Mouse (Mus musculus) forebrain, embryonic 16.5 days (tissue): Measurements from ENCODE around the gene Samd10. TPM values are rescaled to one million over a fixed set of nuclear protein-coding genes. Genes with fewer than 3 reads are reported as not detected.

Source experiments
- ATAC-seq: fragments of 200-750 bp; cut with Nextera tagmentation; 2 replicates; pipeline ENCODE4 v1.8.0; 2017; ENCODE audit warnings: mild to moderate bottlenecking, moderate library complexity
- H3K27ac ChIP-seq: fragments of 300-500 bp; sonication (generic); 2 replicates; pipeline ENCODE4 v1.5.1; 2014; ENCODE audit warnings: low read length, control low read depth
- H3K27me3 ChIP-seq: fragments of 300-500 bp; sonication (generic); replicated peaks from 2 replicates; pipeline ENCODE4 v1.6.1; 2014; ENCODE audit warnings: low read length; ENCODE audit not compliant: control insufficient read depth, insufficient read depth
- H3K36me3 ChIP-seq: fragments of 300-500 bp; sonication (generic); 2 replicates; pipeline ENCODE4 v1.6.1; 2014; ENCODE audit not compliant: control insufficient read depth, insufficient read depth
- H3K4me1 ChIP-seq: fragments of 300-500 bp; sonication (generic); replicated peaks from 2 replicates; pipeline ENCODE4 v1.6.1; 2014; ENCODE audit warnings: low read length; ENCODE audit not compliant: control insufficient read depth, insufficient read depth
- H3K4me2 ChIP-seq: fragments of 300-500 bp; sonication (generic); 2 replicates; pipeline ENCODE4 v1.6.1; 2014; ENCODE audit warnings: mild to moderate bottlenecking, low read length, control low read depth
- H3K4me3 ChIP-seq: fragments of 300-500 bp; sonication (generic); replicated peaks from 2 replicates; pipeline ENCODE4 v1.5.1; 2014; ENCODE audit warnings: mild to moderate bottlenecking, low read length, control low read depth
- H3K9ac ChIP-seq: fragments of 300-500 bp; sonication (generic); replicated peaks from 2 replicates; pipeline ENCODE4 v1.6.1; 2014; ENCODE audit warnings: low read depth, low read length, control low read depth
- H3K9me3 ChIP-seq: fragments of 300-500 bp; sonication (generic); 2 replicates; pipeline ENCODE4 v1.6.1; 2016; ENCODE audit warnings: low read length; ENCODE audit not compliant: control insufficient read depth
- WGBS: fragments of 180-500 bp; shearing (Covaris S2); extraction: QIAGEN DNeasy Blood & Tissue Kit; methylation state at CpG from one replicate; pipeline ENCODE4 v1.1.7; 2014; 5-methylcytosine and 5-hydroxymethylcytosine counted together
- polyA plus RNA-seq: library from polyadenylated mRNA; unstranded; fragments of >200 nt; fragmentation: Nextera tagmentation; extraction: Ambion mirVana; gene quantifications from 2 replicates; pipeline ENCODE4 v1.2.1, GENCODE M21; 2015

Gene Samd10
- polyA plus RNA-seq, 1 experiment from 2014 or later, result 128 TPM

- ATAC-seq, result no peak
- Histone ChIP-seq H3K9ac (no peak overlapping the region), H3K36me3 (no peaks in the 10 kb centered on the region), H3K9me3 (no peaks in the 10 kb centered on the region), H3K27ac (no peak overlapping the region), H3K4me3 (no peak overlapping the region), H3K4me1 (peaks cover 33% of the 10 kb centered on the region), H3K4me2 (peak overlapping the region; percentile 66), H3K27me3 (no peaks in the 10 kb centered on the region)
- 76% methylated on average over 4 of the region's 4 CpGs for WGBS
These were observed 3.4 kb upstream of the Samd10 start for GRCm38 (mm10) chr2:181602367-181602766.

GRCm38 (mm10) chr2:181601751-181602145 lies 2.7 kb upstream of the Samd10 start:
- H3K4me3 ChIP-seq, result peak overlapping the region; percentile 97
- no peaks in the 10 kb centered on the region for H3K27me3 ChIP-seq
- no peak overlapping the region for H3K27ac ChIP-seq
- H3K4me2 ChIP-seq, result peak overlapping the region; percentile 66
- no peak for ATAC-seq
- H3K9ac ChIP-seq, result peak overlapping the region; percentile 92
- 28% methylated on average over 10 of the region's 10 CpGs for WGBS
- H3K4me1 ChIP-seq, result peaks cover 33% of the 10 kb centered on the region
- no peaks in the 10 kb centered on the region for H3K36me3 ChIP-seq
- no peaks in the 10 kb centered on the region for H3K9me3 ChIP-seq

GRCm38 (mm10) chr2:181600828-181601750 lies 2.1 kb upstream of the Samd10 start:
- peak overlapping the region; percentile 97 for H3K4me3 ChIP-seq
- peak overlapping the region; percentile 92 for H3K9ac ChIP-seq
- H3K36me3 ChIP-seq, result no peaks in the 10 kb centered on the region
- H3K4me1 ChIP-seq, result peaks cover 33% of the 10 kb centered on the region
- no peaks in the 10 kb centered on the region for H3K9me3 ChIP-seq
- H3K27me3 ChIP-seq, result no peaks in the 10 kb centered on the region
- peak overlapping the region; percentile 82 for H3K27ac ChIP-seq
- H3K4me2 ChIP-seq, result peak overlapping the region; percentile 66
- WGBS, result 1% methylated on average over 57 of the region's 57 CpGs
- ATAC-seq, result peak; percentile 95

- peaks cover 33% of the 10 kb centered on the region for H3K4me1 ChIP-seq
- H3K9ac ChIP-seq, result peak overlapping the region; percentile 69; the same call in 1 of the 2 replicates
- 66% methylated on average over 6 of the region's 6 CpGs for WGBS
- H3K4me2 ChIP-seq, result peak overlapping the region; percentile 66
- no peak for ATAC-seq
- no peaks in the 10 kb centered on the region for H3K27me3 ChIP-seq
- peak overlapping the region; percentile 97 for H3K4me3 ChIP-seq
- no peaks in the 10 kb centered on the region for H3K36me3 ChIP-seq
- no peaks in the 10 kb centered on the region for H3K9me3 ChIP-seq
- no peak overlapping the region for H3K27ac ChIP-seq
These were observed 1.3 kb upstream of the Samd10 start for GRCm38 (mm10) chr2:181600226-181600758.

- no peaks in the 10 kb centered on the region for H3K27me3 ChIP-seq
- no peaks in the 10 kb centered on the region for H3K9me3 ChIP-seq
- no peak overlapping the region for H3K27ac ChIP-seq
- no peak for ATAC-seq
- no peak overlapping the region for H3K9ac ChIP-seq
- peaks cover 34% of the 10 kb centered on the region for H3K4me1 ChIP-seq
- H3K36me3 ChIP-seq, result no peaks in the 10 kb centered on the region
- no peak overlapping the region for H3K4me3 ChIP-seq
- H3K4me2 ChIP-seq, result peak overlapping the region; percentile 85; the same call in 1 of the 2 replicates
- WGBS, result 69% methylated on average over 7 of the region's 7 CpGs
These were observed 1.5 kb downstream of the Samd10 start for GRCm38 (mm10) chr2:181597378-181598061.

GRCm38 (mm10) chr2:181596221-181596960 lies 2.6 kb downstream of the Samd10 start:
- no peak overlapping the region for H3K4me3 ChIP-seq
- H3K36me3 ChIP-seq, result no peaks in the 10 kb centered on the region
- no peaks in the 10 kb centered on the region for H3K9me3 ChIP-seq
- no peak overlapping the region for H3K27ac ChIP-seq
- no peak overlapping the region for H3K9ac ChIP-seq
- no peak overlapping the region for H3K4me2 ChIP-seq
- ATAC-seq, result no peak
- 66% methylated on average over 6 of the region's 6 CpGs for WGBS
- H3K4me1 ChIP-seq, result peaks cover 31% of the 10 kb centered on the region
- no peaks in the 10 kb centered on the region for H3K27me3 ChIP-seq

GRCm38 (mm10) chr2:181594946-181595696 lies 3.9 kb downstream of the Samd10 start:
- H3K36me3 ChIP-seq, result peaks cover 2% of the 10 kb centered on the region; the same call in 1 of the 2 replicates
- WGBS, result 60% methylated on average over 4 of the region's 4 CpGs
- no peak overlapping the region for H3K27ac ChIP-seq
- H3K4me3 ChIP-seq, result no peak overlapping the region
- H3K4me1 ChIP-seq, result peaks cover 37% of the 10 kb centered on the region
- no peak overlapping the region for H3K4me2 ChIP-seq
- H3K9me3 ChIP-seq, result no peaks in the 10 kb centered on the region
- no peak overlapping the region for H3K9ac ChIP-seq
- no peaks in the 10 kb centered on the region for H3K27me3 ChIP-seq
- no peak for ATAC-seq

- ATAC-seq, result no peak
These were observed 5.1 kb downstream of the Samd10 start for GRCm38 (mm10) chr2:181593937-181594336.

More at GRCm38 (mm10) chr2:181593937-181594336, 5.1 kb downstream of the Samd10 start:
- H3K9me3 ChIP-seq, result no peaks in the 10 kb centered on the region
- no peak overlapping the region for H3K4me2 ChIP-seq
- no peak overlapping the region for H3K27ac ChIP-seq
- no peaks in the 10 kb centered on the region for H3K27me3 ChIP-seq
- peaks cover 33% of the 10 kb centered on the region for H3K4me1 ChIP-seq
- no peak overlapping the region for H3K4me3 ChIP-seq
- H3K36me3 ChIP-seq, result peaks cover 6% of the 10 kb centered on the region
- H3K9ac ChIP-seq, result no peak overlapping the region
